Mouse (Mus musculus) heart, postnatal 0 days (tissue): Measurements from ENCODE around the gene Rgs7bp.

Experiments used
- CTCF ChIP-seq: IDR thresholded peaks from 2 replicates; pipeline ENCODE4 v1.5.1; 2016; ENCODE audit warnings: antibody characterized with exemption, control low read depth, low read depth
- EP300 ChIP-seq: IDR thresholded peaks from 2 replicates; pipeline ENCODE4 v1.6.1; 2016; ENCODE audit warnings: antibody characterized with exemption, low read depth

GRCm38 (mm10) chr13:105001714-105002113, 53.0 kb downstream of the Rgs7bp start:
- TF ChIP-seq CTCF, result no peak
- no peak for TF ChIP-seq EP300
